Mouse (Mus musculus) urinary bladder, postnatal 14 days (tissue): Measurements from ENCODE around the gene Zic4.

Experiments
- DNase-seq: peaks from one replicate; pipeline ENCODE4 v3.0.0; 2021; ENCODE audit warnings: low spot score

Gene Zic4

DNA sequence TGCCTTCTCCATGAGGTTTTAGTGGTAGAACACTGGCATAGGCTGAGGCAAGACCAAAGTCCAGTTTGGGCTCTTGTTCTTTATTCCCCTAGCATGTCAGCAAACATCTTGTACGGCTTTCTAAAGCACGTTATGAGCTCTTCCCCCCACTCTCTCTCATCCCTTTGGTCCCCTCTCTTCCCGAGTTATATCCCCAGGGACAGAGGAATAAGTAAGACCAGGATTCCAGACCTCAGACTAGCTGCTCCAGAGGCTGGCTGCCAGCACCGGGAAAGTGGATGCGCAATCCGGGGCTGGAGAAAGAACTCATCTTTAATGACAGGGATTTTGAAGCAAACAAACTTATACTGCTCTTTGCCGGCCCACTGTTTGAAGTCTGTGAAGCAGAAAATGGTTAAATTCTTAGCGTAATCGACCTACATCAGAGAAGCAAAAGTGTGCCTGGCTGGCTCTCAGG is 18.3 kb downstream of the Zic4 start:
- no peak for DNase-seq

GRCm38 (mm10) chr9:91381284-91382110 is 19.3 kb downstream of the Zic4 start:
- DNase-seq: no peak

DNA sequence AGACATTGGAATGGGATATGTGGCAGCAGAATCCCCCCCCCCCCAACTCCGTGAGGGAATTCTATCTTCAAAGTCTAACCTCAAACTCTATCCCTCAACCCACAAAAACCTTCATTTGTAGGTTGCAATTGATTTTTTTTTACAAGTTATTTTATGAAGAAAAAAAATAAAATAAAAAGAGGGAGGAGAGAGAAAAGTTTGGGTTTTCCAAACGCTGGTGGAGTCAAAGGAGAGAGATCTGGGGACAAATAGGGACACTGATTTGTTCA is 19.8 kb downstream of the Zic4 start:
- no peak for DNase-seq

DNA sequence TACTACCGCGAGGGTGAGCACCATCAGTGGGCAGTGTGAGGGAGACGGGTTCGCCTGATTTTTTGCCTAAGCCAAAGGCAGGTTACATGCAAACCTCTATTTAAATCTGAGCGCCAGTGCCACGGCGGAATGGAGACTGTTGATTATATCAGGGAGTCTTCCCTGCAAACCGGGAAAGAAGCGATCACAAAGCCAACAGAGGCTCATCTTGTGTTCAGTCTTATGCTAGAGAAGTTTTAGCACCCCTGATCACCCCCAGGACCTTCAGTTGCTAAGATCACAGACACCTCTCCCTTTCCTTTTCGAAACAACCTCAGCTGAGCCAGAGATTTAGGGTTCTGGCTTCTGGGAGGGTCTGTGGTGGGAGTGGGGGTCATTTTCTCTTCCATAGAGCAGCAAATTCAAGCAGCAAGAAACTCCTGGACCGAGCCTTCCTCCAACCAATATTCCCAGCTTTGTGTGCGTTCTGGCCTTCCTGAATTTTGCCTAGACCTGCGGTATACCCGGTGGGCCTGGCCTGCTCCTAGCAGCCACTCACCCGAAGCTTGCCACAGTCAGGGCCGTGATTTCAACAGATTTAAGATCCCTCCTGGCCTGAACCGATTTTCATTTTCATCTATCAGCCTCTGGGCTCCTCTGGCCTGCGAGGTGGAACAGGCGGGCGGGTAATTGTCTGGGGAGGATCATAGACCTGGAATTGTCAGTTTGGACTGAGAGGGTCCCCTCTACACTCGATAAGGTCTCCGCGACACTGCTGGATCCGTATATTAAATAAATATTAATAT is 20.4 kb downstream of the Zic4 start:
- DNase-seq: no peak

DNA sequence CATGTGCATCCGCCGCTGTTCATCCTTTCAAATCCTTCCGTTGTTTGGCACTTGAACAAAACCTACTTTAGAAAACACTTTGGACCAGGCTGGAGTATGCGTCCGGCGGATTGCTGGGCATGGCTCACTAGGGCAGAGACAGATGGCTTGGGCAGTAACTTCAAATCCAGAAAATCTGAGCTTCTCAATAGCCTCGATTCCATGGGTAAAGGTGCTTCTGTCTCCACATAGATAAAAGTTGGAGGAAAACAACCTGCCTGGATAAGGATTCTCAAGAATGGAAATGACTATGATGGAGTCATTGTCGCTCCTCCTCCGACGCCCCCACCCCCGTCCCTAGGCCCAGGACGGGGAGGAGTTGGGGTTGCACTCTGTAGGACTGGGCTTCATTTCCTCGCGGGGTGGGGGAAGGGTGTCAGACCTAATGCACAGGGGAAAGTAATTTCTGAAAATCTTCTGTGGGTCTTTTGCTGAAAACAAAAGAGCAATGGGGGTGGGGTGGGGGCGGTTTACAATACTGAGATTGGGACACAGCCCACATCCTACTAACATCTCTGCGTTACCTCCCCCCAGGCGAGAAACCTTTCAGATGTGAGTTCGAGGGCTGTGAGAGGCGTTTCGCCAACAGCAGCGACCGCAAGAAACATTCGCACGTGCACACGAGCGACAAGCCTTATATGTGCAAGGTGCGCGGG is 21.4 kb downstream of the Zic4 start:
- DNase-seq: no peak

GRCm38 (mm10) chr9:91384136-91384500 is 21.9 kb downstream of the Zic4 start:
- DNase-seq: no peak

DNA sequence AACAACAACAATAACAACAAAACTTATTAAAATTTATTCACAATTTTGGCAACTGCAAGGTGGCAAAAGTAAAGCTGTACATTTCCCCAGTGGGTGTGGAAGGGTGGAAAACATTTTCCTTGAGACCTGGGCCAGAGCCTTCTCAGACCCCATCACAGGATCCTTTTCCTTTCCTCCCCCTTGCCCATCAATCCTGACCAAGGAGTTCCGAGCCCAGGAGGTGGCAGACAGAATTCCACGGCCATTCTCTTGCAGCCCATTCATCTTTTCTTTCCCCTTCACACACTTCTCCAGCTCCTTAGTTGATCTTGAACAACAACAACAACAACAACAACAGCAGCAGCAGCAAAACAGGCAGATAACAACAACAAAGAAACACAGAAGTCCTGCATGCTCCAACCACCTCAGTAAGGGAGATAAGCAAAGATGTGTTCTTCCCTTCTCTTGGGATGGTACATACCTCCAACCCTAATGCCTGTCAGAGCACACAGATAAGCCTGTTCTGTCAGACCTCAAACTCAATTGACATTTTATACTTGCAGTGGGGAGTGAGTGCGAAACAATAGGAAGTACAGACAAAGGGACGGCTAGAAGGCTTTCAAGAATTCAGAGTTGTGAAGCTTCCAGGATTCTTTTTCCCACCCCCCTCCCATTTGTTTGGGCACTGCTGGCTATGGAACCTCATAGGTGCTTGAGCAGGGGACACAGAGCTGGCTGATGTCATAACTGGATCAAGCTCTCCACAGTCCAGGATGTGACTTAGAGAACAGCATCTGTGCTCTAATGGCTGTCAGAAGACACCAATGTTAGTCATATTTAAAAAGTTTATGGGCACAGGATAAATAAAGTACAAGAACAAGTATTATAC is 22.7 kb downstream of the Zic4 start:
- no peak for DNase-seq

DNA sequence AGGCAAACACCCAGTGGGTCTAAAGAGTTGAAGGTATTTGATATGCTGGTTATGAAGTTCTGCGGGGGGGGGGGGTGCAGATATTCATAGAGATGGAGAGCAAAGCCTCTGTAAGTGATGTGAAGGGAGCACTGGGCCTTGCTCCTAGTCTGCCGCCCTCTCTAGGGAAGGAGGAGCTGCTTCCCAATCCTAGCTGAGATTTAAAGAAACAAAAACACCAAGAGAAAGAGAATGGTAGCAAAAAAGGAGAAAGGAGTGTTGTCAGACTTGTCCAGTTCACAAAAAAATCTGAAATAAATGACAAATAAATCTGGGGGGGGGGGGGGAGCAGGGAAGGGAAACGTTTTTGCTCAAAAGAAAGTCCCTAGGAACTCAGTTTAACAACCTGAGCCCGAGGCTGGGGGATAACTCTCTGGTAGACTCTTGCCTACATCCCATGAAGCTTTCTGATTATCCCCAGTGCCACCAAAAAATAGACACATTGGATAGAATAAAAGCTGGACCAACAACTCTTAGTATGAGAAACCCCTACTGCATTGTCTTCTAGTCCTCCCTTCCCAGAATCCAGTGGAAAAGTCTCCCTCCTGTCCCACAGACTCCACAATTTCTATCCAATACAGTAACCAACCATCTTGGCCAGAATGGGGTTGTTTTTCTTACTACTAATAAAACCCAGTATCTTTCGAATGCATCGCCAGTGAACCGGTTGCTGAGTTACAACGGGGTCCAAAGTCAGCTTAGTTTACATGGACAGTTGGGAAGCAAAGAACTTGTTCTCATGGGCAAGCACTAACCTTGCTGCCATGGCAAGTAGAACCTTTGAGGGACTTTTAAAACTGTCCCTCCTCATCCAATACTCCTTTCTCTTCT is 23.6 kb downstream of the Zic4 start:
- no peak for DNase-seq

DNA sequence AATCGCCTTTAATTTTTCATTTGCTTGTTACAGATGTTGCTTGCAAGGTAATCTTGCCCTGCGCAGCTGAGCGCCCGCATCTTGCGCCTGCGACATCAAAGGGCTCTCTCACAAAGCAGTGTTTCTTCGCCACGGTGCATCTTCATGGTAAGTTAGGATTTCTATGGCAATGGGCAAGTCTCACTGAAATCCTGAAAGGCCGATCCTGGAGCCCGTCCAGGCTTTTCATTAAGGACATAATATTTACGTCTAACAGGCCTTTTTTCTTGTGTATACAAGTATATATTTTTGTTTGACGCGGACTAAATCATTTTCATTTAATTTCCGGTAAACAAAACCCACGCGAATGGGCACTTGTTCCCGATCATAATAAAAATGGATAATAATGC is 24.3 kb downstream of the Zic4 start:
- no peak for DNase-seq

- DNase-seq: no peak
Observed at GRCm38 (mm10) chr9:91386891-91387739, 24.9 kb downstream of the Zic4 start.

DNA sequence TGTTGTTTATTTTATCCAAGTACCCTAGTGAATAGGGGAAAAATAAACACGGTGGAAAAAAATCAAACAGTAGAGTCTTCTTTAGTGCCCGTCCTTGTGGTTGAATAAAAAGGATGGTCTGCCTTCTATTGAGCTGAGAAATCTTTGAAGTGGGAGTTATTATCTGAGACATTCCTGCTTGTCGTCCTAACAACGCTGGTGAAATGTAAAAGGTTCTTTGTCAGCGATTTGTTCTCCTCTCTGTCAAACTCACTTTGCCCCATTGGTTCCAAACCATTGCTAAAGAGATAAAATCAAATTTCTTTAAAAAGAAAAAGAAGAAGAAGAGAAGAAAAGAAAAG is 25.5 kb downstream of the Zic4 start:
- no peak for DNase-seq

DNA sequence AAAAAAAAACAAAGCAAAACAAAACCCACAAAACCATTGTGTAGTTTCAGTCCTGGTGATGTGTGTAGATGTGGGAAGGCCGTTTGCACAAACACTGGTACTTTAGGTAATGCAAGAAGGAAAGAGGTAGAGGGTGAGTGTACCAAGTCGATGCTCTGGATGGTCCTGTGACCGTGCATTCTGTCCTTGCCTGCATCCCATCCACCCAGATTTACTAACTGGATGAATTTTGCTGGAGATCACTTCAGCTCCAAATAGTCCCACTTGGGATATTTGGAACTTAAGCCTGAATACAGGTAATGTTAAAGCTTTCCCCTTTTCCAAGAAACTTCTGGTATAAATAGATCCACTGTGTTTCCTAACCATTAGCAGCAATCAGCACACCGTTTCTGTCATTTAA is 26.0 kb downstream of the Zic4 start:
- no peak for DNase-seq

DNA sequence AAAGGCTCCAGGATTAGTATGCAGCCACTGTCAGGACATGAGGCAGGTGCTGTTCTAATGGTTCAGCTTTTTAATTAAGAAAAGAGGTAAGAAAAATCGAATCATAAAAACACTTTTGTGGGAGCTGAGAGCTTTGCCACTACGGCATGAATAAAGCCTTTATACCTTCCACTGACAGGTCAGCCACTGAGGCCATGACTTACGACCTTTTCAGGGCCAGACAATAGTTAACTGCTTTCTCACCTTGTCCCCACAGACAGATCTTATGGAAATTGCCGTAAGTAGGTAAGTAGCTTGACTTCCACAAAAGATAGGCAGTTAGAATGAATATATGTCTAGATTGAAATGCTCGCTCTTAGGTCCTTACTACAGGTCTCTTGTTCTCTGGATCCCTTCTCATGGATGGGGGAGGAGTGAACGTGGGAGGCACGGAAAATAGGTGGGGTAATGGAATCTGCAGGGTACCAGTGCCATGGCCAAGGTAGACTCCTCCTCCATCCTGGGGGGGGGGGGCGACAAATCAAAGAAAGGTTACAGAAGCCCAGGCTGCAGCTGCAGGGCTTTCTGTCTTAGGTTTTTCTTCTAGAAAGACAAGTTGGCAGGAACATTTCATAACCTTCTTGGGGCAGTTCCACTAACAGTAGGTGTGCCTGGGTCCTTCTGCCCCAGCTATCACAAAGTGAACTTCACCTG is 31.3 kb downstream of the Zic4 start:
- no peak for DNase-seq

GRCm38 (mm10) chr9:91394211-91394646 is 32.0 kb downstream of the Zic4 start:
- no peak for DNase-seq

DNA sequence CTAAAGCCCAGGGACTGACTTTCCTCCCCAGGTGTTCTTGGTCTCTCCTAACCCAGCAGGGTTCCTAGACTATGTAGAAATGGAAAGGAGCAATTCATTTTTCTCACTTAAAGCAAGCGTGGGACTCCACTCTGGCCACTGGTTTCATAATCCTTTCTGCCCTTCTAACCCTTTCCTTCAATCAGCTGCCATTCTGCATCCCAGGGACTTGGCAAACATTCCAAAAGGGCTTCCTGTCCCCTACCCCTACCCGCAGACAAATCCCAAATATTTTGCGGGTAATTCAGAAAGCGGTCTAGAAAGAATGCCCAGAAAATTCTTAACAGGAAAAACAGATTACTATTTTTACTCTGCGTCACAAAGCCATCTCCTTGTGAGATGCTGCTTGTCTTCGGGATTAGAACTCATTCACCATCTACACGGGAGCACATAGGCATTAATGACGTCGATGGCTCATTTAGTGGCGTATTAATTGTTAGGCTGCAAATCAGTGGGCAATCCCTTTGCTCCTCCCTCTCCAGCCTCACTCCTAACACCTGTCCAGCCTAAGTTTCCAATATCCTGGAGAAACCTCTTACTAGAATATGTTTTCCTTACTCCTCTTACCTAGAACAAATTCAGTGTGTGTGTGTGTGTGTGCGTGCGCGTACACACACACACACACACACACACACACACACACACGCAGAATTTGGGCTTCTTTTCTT is 33.0 kb downstream of the Zic4 start:
- DNase-seq: no peak

- DNase-seq: no peak
Observed at GRCm38 (mm10) chr9:91399976-91400375, 37.8 kb downstream of the Zic4 start.

DNA sequence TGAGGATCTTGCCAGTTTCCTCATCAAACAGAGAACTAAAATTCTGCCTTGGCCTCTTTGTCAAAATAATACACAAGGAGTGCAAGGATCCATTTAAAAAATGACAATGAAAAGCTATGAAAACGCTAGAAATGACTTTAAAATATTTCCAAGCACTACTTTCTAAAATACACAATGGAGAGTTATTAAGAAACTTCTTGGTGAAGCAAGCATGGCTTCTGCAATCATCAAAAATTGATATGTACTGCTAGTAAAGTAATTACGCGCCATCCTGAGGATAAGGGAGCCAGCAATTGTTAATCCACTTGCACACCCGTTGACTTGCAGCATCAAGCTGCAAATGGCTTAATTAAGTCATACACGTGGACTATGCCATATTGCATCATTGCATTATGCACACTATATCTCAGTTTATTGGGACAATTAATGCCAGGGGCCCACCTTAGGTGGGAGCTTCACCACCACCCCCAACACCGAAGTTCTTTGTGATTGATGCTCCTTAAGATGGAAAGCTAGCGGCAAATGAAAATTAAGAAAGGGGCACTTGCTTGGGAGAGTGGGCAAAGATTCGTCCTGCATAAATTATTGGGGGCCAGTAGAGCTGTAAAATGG is 38.4 kb downstream of the Zic4 start:
- no peak for DNase-seq

DNA sequence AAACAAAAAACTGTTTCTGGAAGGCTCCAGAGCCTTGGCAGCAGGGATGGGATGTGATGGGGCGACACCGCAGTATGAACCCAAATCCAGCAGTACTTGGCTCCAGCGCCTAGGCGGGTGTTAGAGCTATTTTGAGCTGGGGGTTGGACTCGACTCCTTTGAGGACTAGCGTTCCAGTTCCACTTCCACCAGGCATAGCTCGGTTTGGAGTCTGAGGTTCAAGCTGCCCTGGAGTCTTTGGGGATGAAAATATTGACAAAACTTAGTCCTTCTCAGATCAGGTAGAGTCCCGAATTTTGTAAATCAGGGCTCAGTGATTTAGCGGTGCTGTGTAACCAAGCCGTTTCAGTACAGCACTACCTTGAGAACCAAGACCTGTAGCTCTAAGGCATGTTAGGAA is 39.3 kb downstream of the Zic4 start:
- DNase-seq: no peak

GRCm38 (mm10) chr9:91404229-91404628 is 42.0 kb downstream of the Zic4 start:
- DNase-seq: no peak
